Mouse (Mus musculus): ENCODE data around the gene Dlx5.

DNA sequence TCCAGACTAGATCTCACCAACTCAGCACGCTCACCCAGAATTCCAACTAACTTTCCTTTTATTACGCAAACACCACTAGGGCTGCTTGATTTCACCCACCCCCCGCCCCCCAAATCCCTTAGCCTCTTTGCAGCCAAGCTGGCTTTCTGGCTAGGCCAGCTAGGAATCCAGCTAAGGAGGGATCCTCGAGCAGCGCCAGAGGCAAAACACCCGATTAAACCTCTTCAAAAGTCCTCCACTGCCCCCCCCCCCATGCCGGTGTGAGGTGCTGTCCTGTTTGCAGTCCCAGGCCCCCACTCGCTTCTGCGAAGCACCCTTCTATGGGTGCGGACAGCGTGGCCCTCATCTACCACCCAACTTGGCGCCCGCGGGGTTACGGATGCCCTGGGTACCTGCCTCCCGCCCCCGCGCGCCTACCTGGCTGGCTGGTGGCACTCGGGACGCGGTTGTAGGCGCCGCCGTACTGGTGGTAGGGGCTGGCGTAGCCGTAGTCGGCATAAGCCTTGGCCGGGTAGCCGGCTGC, 709 bp downstream of the Dlx5 start:
- TF ChIP-seq CTCF (IDR thresholded peaks at IDR 0.05; ENCODE audit: borderline replicate concordance, control insufficient read depth, extremely low read depth, insufficient read depth, low read length, poor library complexity) (no peak), POLR2A (IDR thresholded peaks at IDR 0.05; ENCODE audit: control insufficient read depth, extremely low read depth, insufficient read depth, low read length, poor library complexity) (no peak)

All from thymus, adult 2 months (tissue).